8 mouse cellular contexts compared by ENCODE assay signal in the genomic region with DNA sequence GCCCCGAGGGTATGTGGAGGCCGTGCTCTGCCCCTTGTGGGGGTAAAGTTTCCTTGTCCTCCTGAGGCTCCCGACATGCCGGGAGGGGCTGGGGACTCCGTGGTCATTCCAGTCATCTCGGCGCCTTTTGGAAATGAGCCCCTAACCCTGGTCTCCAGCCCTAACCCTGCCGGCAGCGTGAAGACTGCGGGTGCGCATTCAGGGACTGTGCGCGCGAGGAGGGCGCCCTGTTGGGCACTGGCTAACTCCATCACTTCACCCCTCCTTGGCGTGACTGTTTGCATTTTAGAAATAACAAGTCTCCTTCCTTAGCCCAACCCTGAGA. TPM values are rescaled to one million over a fixed set of nuclear protein-coding genes. Genes with fewer than 3 reads are reported as not detected.
DNase-seq lines count a peak whose midpoint lies in the region; ATAC-seq and TF ChIP-seq lines count a peak whose summit lies in the region.

No protein-coding gene starts in this region.

- no peak overlapping the region for H3K27ac ChIP-seq in gastrocnemius, adult 2 months
- no peak overlapping the region for H3K27ac ChIP-seq in testis, adult 2 months (ENCODE audit: control insufficient read depth, insufficient read depth, low read depth, low read length)
- no peak overlapping the region for H3K27ac ChIP-seq in liver, embryonic 15.5 days (replicated peaks)

- TF ChIP-seq POLR2A in testis, adult 2 months (IDR thresholded peaks at IDR 0.05; ENCODE audit: control insufficient read depth, low read depth, low read length), result no peak

- no peak for ATAC-seq in liver, embryonic 15.5 days (ENCODE audit: insufficient read depth)
- ATAC-seq in monocyte, adult 5-6 weeks (replicated peaks; ENCODE audit: insufficient number of reproducible peaks, low FRiP score, low TSS enrichment, poor library complexity, severe bottlenecking), result no peak

- TF ChIP-seq CTCF in gastrocnemius, adult 2 months (IDR thresholded peaks at IDR 0.05), result no peak
- no peak for TF ChIP-seq CTCF in testis, adult 2 months (IDR thresholded peaks at IDR 0.05; ENCODE audit: control insufficient read depth, insufficient read depth, insufficient replicate concordance, low read depth, low read length)

- no peaks in the 10 kb centered on the region; the same call in 1 of the 2 replicates for H3K27me3 ChIP-seq in testis, adult 2 months (ENCODE audit: control insufficient read depth, insufficient read depth, low read length)
- H3K27me3 ChIP-seq in liver, embryonic 15.5 days, result peaks cover 68% of the 10 kb centered on the region

- H3K4me2 ChIP-seq in liver, embryonic 15.5 days, result peak overlapping the region; percentile 61

- no peaks in the 10 kb centered on the region for H3K36me3 ChIP-seq in testis, adult 2 months (ENCODE audit: control insufficient read depth, insufficient read depth, low read length)
- H3K36me3 ChIP-seq in liver, embryonic 15.5 days (replicated peaks), result no peaks in the 10 kb centered on the region

- H3K9me3 ChIP-seq in liver, embryonic 15.5 days (replicated peaks), result no peaks in the 10 kb centered on the region

- 7% methylated on average over 16 of the region's 16 CpGs for WGBS in liver, embryonic 15.5 days (ENCODE audit: insufficient replicate concordance)

- intact Hi-C loops in gastrocnemius, adult 2 months (cut with DNase I), result no loop called here

- no peak for DNase-seq in gastrocnemius, adult 2 months
- DNase-seq in gastrocnemius, postnatal 25 days, result no peak
- DNase-seq in testis, postnatal 10 days (ENCODE audit: low spot score), result no peak
- no peak for DNase-seq in thymus, postnatal 14 days
- DNase-seq in right cerebral cortex, postnatal 4 days, result no peak

- H3K4me1 ChIP-seq in testis, adult 2 months (ENCODE audit: control insufficient read depth, insufficient read depth, low read length), result peaks cover 10% of the 10 kb centered on the region; the same call in 1 of the 2 replicates
- peaks cover 12% of the 10 kb centered on the region for H3K4me1 ChIP-seq in liver, embryonic 15.5 days (replicated peaks)

- no peak overlapping the region for H3K9ac ChIP-seq in liver, embryonic 15.5 days

- H3K4me3 ChIP-seq in gastrocnemius, adult 2 months, result peak overlapping the region; percentile 75
- peak overlapping the region; percentile 8; the same call in 1 of the 2 replicates for H3K4me3 ChIP-seq in testis, adult 2 months (ENCODE audit: control insufficient read depth, low read depth, low read length)
- peak overlapping the region; percentile 40 for H3K4me3 ChIP-seq in liver, embryonic 15.5 days (replicated peaks)

RNA-seq across cellular contexts. Expression of a gene that starts 4.0 kb away (rescaled TPM):
- total RNA-seq in gastrocnemius, adult 2 months (2021), result not detected
- under 1 TPM in 1 of 2 experiments, not detected in 1; 0.54 TPM for total RNA-seq in gastrocnemius, postnatal 25 days (2021)
- 0.91 and 1.0 TPM in 2 replicates for polyA plus RNA-seq in testis, adult 2 months (2012; rRNA removed)
- 0.94 and 1.1 TPM in 2 replicates for polyA plus RNA-seq in liver, embryonic 15.5 days (2015; fragmentation: Nextera tagmentation; extraction: Ambion mirVana)
- total RNA-seq in monocyte, adult 5-6 weeks (2017), result not detected in 3 replicates

RNA-seq across cellular contexts. Expression of a gene that starts 53.0 kb away (rescaled TPM):
- total RNA-seq in gastrocnemius, adult 2 months (2021), result 1 to 10 TPM; 1.1 to 2.3 TPM
- total RNA-seq in gastrocnemius, postnatal 25 days (2021), result 1 to 10 TPM; 2.3 to 2.9 TPM
- polyA plus RNA-seq in testis, adult 2 months (2012; rRNA removed), result 52.3 and 57.4 TPM in 2 replicates
- polyA plus RNA-seq in liver, embryonic 15.5 days (2015; fragmentation: Nextera tagmentation; extraction: Ambion mirVana), result 0.07 TPM in 1 of 2 replicates, not detected in the other
- total RNA-seq in monocyte, adult 5-6 weeks (2017), result 0.68 to 1.5 TPM (median 1.1 TPM) in 3 replicates

Comparison
In these comparisons a context has a peak if more than half of its experiments do, and no peak if none do; other contexts are left out.
1. H3K4me3 ChIP-seq: peak in every context shown above with its lines; median percentile 75 in gastrocnemius, adult 2 months; 40 in liver, embryonic 15.5 days; 8 in testis, adult 2 months.